Mouse (Mus musculus): ENCODE measurements around the gene Gm42417. TPM values are rescaled to one million over a fixed set of nuclear protein-coding genes. Genes with fewer than 3 reads are reported as not detected.
A peak's percentile ranks its signal among the peaks of the same experiment; 100 is the strongest.

Gene Gm42417
- polyA plus RNA-seq, 1 experiment, result 0.05 TPM

DNA sequence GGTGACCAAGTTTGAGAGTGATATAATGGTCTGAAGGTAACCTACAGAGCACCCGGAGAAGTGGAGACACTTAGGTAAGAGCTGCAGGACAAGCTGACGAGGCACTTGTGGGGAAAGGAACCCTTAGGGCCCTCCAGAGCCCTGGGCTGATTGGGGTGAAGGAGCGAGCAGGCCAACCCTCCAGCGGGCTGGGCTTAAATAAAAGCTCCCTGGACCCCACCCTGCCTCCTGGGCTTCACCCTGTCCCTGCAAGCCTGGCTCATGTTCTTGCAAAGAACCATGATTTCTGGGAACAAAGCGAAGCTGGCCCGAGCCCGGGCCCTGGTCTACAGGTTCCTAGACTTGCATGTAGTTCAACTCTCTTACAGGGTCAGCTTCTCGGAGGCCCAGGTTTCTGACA lies 34.3 kb upstream of the Gm42417 start:
- TF ChIP-seq CTCF (IDR thresholded peaks at IDR 0.05; ENCODE audit: control insufficient read depth, insufficient read depth, insufficient read length) (no peak), MAX (IDR thresholded peaks at IDR 0.05) (no peak), MYOG (IDR thresholded peaks at IDR 0.05; ENCODE audit: control insufficient read depth, extremely low read depth, insufficient read length) (no peak), USF1 (IDR thresholded peaks at IDR 0.05; ENCODE audit: low read depth) (no peak), CEBPB (IDR thresholded peaks at IDR 0.05; ENCODE audit: low read depth) (no peak), MYOD1 (IDR thresholded peaks at IDR 0.05; ENCODE audit: control insufficient read depth, insufficient read length, low read depth) (no peak), FOSL1 (IDR thresholded peaks at IDR 0.05; ENCODE audit: insufficient read depth, low read length, poor library complexity, severe bottlenecking) (no peak)
- Histone ChIP-seq H3K27me3 (ENCODE audit: control insufficient read depth, insufficient read depth, insufficient read length) (no peaks in the 10 kb centered on the region), H3ac (ENCODE audit: control insufficient read depth, insufficient read length, low read depth) (no peak overlapping the region), H3K4me3 (ENCODE audit: insufficient read depth, poor library complexity, severe bottlenecking) (no peak overlapping the region), H3K79me3 (ENCODE audit: low read depth) (no peaks in the 10 kb centered on the region), H3K79me2 (ENCODE audit: control insufficient read depth, insufficient read depth) (no peaks in the 10 kb centered on the region), H3K36me3 (ENCODE audit: control insufficient read depth, insufficient read depth) (no peaks in the 10 kb centered on the region)

- H3K4me3 ChIP-seq (ENCODE audit: insufficient read depth, poor library complexity, severe bottlenecking), result no peak overlapping the region
Observed at GRCm38 (mm10) chr1:36572709-36573108, 33.5 kb upstream of the Gm42417 start.

DNA sequence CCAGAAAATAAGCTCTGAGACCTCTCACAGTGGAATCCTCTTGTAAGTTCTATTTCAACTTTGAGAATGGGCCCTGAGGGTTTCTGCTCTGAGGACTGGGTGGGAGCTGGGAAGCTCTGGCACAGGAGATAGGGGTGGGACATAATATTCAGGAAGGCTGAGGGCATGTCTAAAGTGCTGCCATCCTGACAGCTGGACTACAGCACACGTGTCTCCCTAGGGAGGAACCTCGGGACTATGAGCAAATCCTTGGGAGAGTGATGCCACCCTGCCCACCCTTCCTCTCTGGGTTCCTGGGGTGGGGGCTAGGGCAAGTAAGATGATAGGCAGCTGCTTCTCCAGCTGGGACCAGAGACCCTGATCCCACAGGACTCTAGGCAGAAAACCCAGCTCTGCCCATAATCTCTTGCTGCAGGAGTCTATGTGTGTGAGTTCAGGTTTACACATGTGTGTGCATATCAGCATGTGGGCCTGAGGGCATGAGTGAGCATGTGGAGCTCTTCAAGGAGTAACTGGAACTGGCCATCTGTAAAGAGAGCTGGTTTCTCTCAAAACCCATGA lies 33.0 kb upstream of the Gm42417 start:
- Histone ChIP-seq H3K79me2 (ENCODE audit: control insufficient read depth, insufficient read depth) (no peaks in the 10 kb centered on the region), H3K4me3 (ENCODE audit: insufficient read depth, poor library complexity, severe bottlenecking) (no peak overlapping the region), H3ac (ENCODE audit: control insufficient read depth, insufficient read length, low read depth) (no peak overlapping the region), H3K36me3 (ENCODE audit: control insufficient read depth, insufficient read depth) (no peaks in the 10 kb centered on the region), H3K79me3 (ENCODE audit: low read depth) (no peaks in the 10 kb centered on the region), H3K27me3 (ENCODE audit: control insufficient read depth, insufficient read depth, insufficient read length) (no peaks in the 10 kb centered on the region)
- TF ChIP-seq USF1 (IDR thresholded peaks at IDR 0.05; ENCODE audit: low read depth) (no peak), MYOG (IDR thresholded peaks at IDR 0.05; ENCODE audit: control insufficient read depth, extremely low read depth, insufficient read length) (no peak), CTCF (IDR thresholded peaks at IDR 0.05; ENCODE audit: control insufficient read depth, insufficient read depth, insufficient read length) (no peak), MYOD1 (IDR thresholded peaks at IDR 0.05; ENCODE audit: control insufficient read depth, insufficient read length, low read depth) (no peak), CEBPB (IDR thresholded peaks at IDR 0.05; ENCODE audit: low read depth) (no peak), FOSL1 (IDR thresholded peaks at IDR 0.05; ENCODE audit: insufficient read depth, low read length, poor library complexity, severe bottlenecking) (no peak), MAX (IDR thresholded peaks at IDR 0.05) (no peak)

More at GRCm38 (mm10) chr1:36572709-36573108, 33.5 kb upstream of the Gm42417 start:
- Histone ChIP-seq H3K27me3 (ENCODE audit: control insufficient read depth, insufficient read depth, insufficient read length) (no peaks in the 10 kb centered on the region), H3ac (ENCODE audit: control insufficient read depth, insufficient read length, low read depth) (no peak overlapping the region), H3K79me3 (ENCODE audit: low read depth) (no peaks in the 10 kb centered on the region), H3K36me3 (ENCODE audit: control insufficient read depth, insufficient read depth) (no peaks in the 10 kb centered on the region), H3K79me2 (ENCODE audit: control insufficient read depth, insufficient read depth) (no peaks in the 10 kb centered on the region)
- TF ChIP-seq MYOD1 (IDR thresholded peaks at IDR 0.05; ENCODE audit: control insufficient read depth, insufficient read length, low read depth) (no peak), CTCF (IDR thresholded peaks at IDR 0.05; ENCODE audit: control insufficient read depth, insufficient read depth, insufficient read length) (no peak), CEBPB (IDR thresholded peaks at IDR 0.05; ENCODE audit: low read depth) (no peak), MAX (IDR thresholded peaks at IDR 0.05) (no peak), FOSL1 (IDR thresholded peaks at IDR 0.05; ENCODE audit: insufficient read depth, low read length, poor library complexity, severe bottlenecking) (no peak), USF1 (IDR thresholded peaks at IDR 0.05; ENCODE audit: low read depth) (no peak), MYOG (IDR thresholded peaks at IDR 0.05; ENCODE audit: control insufficient read depth, extremely low read depth, insufficient read length) (no peak)

DNA sequence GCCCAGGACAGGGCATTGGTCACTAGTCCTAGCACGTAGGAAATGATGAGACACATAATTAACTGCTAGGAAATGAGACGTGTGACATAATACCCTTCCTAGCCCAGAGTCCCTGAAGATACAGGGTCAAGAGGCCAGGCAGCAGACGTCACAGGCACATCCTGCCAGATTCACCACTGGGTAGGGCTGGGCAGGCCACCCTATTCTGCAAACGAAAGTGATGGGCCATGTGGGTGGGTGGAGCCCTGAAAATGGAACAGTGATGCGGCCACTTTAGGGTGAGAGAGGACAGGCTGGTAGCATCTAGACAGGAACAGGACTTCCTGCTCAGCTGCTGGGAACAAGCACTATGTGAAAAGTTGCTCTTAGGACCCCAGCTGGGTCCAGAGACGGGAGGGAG lies 32.4 kb upstream of the Gm42417 start:
- H3K79me3 ChIP-seq (ENCODE audit: low read depth), result no peaks in the 10 kb centered on the region
- H3K4me3 ChIP-seq (ENCODE audit: insufficient read depth, poor library complexity, severe bottlenecking), result no peak overlapping the region
- no peak overlapping the region for H3ac ChIP-seq (ENCODE audit: control insufficient read depth, insufficient read length, low read depth)
- no peaks in the 10 kb centered on the region for H3K79me2 ChIP-seq (ENCODE audit: control insufficient read depth, insufficient read depth)
- TF ChIP-seq FOSL1 (IDR thresholded peaks at IDR 0.05; ENCODE audit: insufficient read depth, low read length, poor library complexity, severe bottlenecking) (no peak), MYOG (IDR thresholded peaks at IDR 0.05; ENCODE audit: control insufficient read depth, extremely low read depth, insufficient read length) (no peak), USF1 (IDR thresholded peaks at IDR 0.05; ENCODE audit: low read depth) (peak; percentile 17), CEBPB (IDR thresholded peaks at IDR 0.05; ENCODE audit: low read depth) (no peak)
- no peaks in the 10 kb centered on the region for H3K36me3 ChIP-seq (ENCODE audit: control insufficient read depth, insufficient read depth)
- no peaks in the 10 kb centered on the region for H3K27me3 ChIP-seq (ENCODE audit: control insufficient read depth, insufficient read depth, insufficient read length)

DNA sequence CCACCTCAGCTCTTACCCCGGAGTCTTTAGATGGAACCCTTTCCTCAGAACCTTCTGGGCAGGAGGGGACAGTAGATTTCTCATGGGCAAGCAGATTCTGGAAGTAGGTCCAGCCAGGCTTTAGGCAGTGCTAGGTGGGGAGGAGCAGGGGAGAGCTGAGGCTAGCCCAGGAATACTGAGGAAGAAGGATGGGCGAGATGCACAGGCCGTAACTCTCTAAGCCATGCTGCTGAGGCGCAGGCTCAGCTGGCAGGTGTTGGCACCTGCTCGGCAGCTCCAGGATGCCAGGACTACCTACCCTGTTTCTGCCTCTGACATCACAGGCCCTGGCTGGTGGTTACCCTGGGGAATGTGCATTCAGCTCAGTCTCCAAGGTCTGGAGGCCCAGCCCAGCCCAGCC lies 31.1 kb upstream of the Gm42417 start:
- H3K4me3 ChIP-seq (ENCODE audit: insufficient read depth, poor library complexity, severe bottlenecking), result no peak overlapping the region
- no peaks in the 10 kb centered on the region for H3K79me3 ChIP-seq (ENCODE audit: low read depth)
- no peak for TF ChIP-seq USF1 (IDR thresholded peaks at IDR 0.05; ENCODE audit: low read depth)
- TF ChIP-seq CTCF (IDR thresholded peaks at IDR 0.05; ENCODE audit: control insufficient read depth, insufficient read depth, insufficient read length), result no peak
- H3K27me3 ChIP-seq (ENCODE audit: control insufficient read depth, insufficient read depth, insufficient read length), result no peaks in the 10 kb centered on the region
- no peaks in the 10 kb centered on the region for H3K36me3 ChIP-seq (ENCODE audit: control insufficient read depth, insufficient read depth)
- H3K79me2 ChIP-seq (ENCODE audit: control insufficient read depth, insufficient read depth), result no peaks in the 10 kb centered on the region
- H3ac ChIP-seq (ENCODE audit: control insufficient read depth, insufficient read length, low read depth), result no peak overlapping the region

GRCm38 (mm10) chr1:36569694-36570276 lies 30.6 kb upstream of the Gm42417 start:
- Histone ChIP-seq H3K79me2 (ENCODE audit: control insufficient read depth, insufficient read depth) (no peaks in the 10 kb centered on the region), H3K27me3 (ENCODE audit: control insufficient read depth, insufficient read depth, insufficient read length) (no peaks in the 10 kb centered on the region), H3K36me3 (ENCODE audit: control insufficient read depth, insufficient read depth) (no peaks in the 10 kb centered on the region), H3K4me3 (ENCODE audit: insufficient read depth, poor library complexity, severe bottlenecking) (no peak overlapping the region), H3ac (ENCODE audit: control insufficient read depth, insufficient read length, low read depth) (no peak overlapping the region), H3K79me3 (ENCODE audit: low read depth) (no peaks in the 10 kb centered on the region)
- no peak for TF ChIP-seq MYOD1 (IDR thresholded peaks at IDR 0.05; ENCODE audit: control insufficient read depth, insufficient read length, low read depth)
- TF ChIP-seq MAX (IDR thresholded peaks at IDR 0.05), result no peak
- TF ChIP-seq USF1 (IDR thresholded peaks at IDR 0.05; ENCODE audit: low read depth), result no peak
- no peak for TF ChIP-seq FOSL1 (IDR thresholded peaks at IDR 0.05; ENCODE audit: insufficient read depth, low read length, poor library complexity, severe bottlenecking)
- no peak for TF ChIP-seq CEBPB (IDR thresholded peaks at IDR 0.05; ENCODE audit: low read depth)
- no peak for TF ChIP-seq MYOG (IDR thresholded peaks at IDR 0.05; ENCODE audit: control insufficient read depth, extremely low read depth, insufficient read length)
- no peak for TF ChIP-seq CTCF (IDR thresholded peaks at IDR 0.05; ENCODE audit: control insufficient read depth, insufficient read depth, insufficient read length)
